Mouse (Mus musculus) cerebellum, postnatal 14 days (tissue): ENCODE results near the gene Paqr8.

ENCODE experiments used
- DNase-seq, 2 experiments: peaks; one replicate each; pipeline ENCODE4 v3.0.0; 2021; ENCODE audit warnings: mixed read lengths in 2 of 2

The Paqr8 gene

GRCm38 (mm10) chr1:20890404-20890921 lies at the start of gene Paqr8:
Gene Paqr8 (plus strand): TSS chr1:20890606.
- peak; percentile 81 to 89 for DNase-seq

- DNase-seq, result no peak
Measured at GRCm38 (mm10) chr1:20856924-20857902, 33.2 kb upstream of the Paqr8 start.

GRCm38 (mm10) chr1:20860775-20861174 lies 29.6 kb upstream of the Paqr8 start:
- no peak for DNase-seq

- DNase-seq, result no peak
Measured at GRCm38 (mm10) chr1:20861865-20862264, 28.5 kb upstream of the Paqr8 start.

GRCm38 (mm10) chr1:20863452-20864172 lies 26.8 kb upstream of the Paqr8 start:
- DNase-seq, result no peak

GRCm38 (mm10) chr1:20867241-20867902 lies 23.0 kb upstream of the Paqr8 start:
- DNase-seq, result peak; percentile 25 to 52

GRCm38 (mm10) chr1:20868036-20868435 lies 22.4 kb upstream of the Paqr8 start:
- no peak for DNase-seq

- DNase-seq, result no peak
Measured at GRCm38 (mm10) chr1:20870887-20871286, 19.5 kb upstream of the Paqr8 start.

GRCm38 (mm10) chr1:20872496-20872895 lies 17.9 kb upstream of the Paqr8 start:
- no peak for DNase-seq

GRCm38 (mm10) chr1:20874061-20874460 lies 16.3 kb upstream of the Paqr8 start:
- DNase-seq, result no peak

GRCm38 (mm10) chr1:20877355-20877754 lies 13.1 kb upstream of the Paqr8 start:
- no peak for DNase-seq

GRCm38 (mm10) chr1:20879361-20879760 lies 11.0 kb upstream of the Paqr8 start:
- no peak for DNase-seq

GRCm38 (mm10) chr1:20883079-20883478 lies 7.3 kb upstream of the Paqr8 start:
- DNase-seq, result no peak

- DNase-seq, result no peak
Measured at GRCm38 (mm10) chr1:20889677-20890403, 566 bp upstream of the Paqr8 start.

- peak; percentile 79 to 82 for DNase-seq
Measured at GRCm38 (mm10) chr1:20890941-20891399, 564 bp downstream of the Paqr8 start.

- no peak for DNase-seq
Measured at GRCm38 (mm10) chr1:20893059-20893458, 2.7 kb downstream of the Paqr8 start.

GRCm38 (mm10) chr1:20898391-20898790 lies 8.0 kb downstream of the Paqr8 start:
- DNase-seq, result no peak

- no peak for DNase-seq
Measured at GRCm38 (mm10) chr1:20900336-20900735, 9.9 kb downstream of the Paqr8 start.

GRCm38 (mm10) chr1:20905501-20906127 lies 15.2 kb downstream of the Paqr8 start:
- peak; percentile 72 to 78 for DNase-seq

- peak in 1 of 2 experiments; percentile 58 for DNase-seq
Measured at GRCm38 (mm10) chr1:20906128-20906515, 15.7 kb downstream of the Paqr8 start.

- no peak for DNase-seq
Measured at GRCm38 (mm10) chr1:20908541-20908940, 18.1 kb downstream of the Paqr8 start.

GRCm38 (mm10) chr1:20912115-20912514 lies 21.7 kb downstream of the Paqr8 start:
- no peak for DNase-seq
